Mouse (Mus musculus) heart, adult 11 months (tissue): ENCODE results near the gene Zfp667.

Source experiments
- DNase-seq: peaks from one replicate; pipeline ENCODE4 v3.0.0; 2022

Zfp667 gene

GRCm38 (mm10) chr7:6330458-6331232 lies 44.3 kb downstream of the Zfp667 start:
- DNase-seq: peak; percentile 87

GRCm38 (mm10) chr7:6331233-6331956 lies 45.0 kb downstream of the Zfp667 start, which contains the start of gene Zfp583:
Gene Zfp583 (minus strand): TSS chr7:6331285.
- peak; percentile 99 for DNase-seq

- peak; percentile 66 for DNase-seq
These were observed 53.5 kb downstream of the Zfp667 start for GRCm38 (mm10) chr7:6339865-6340264.

GRCm38 (mm10) chr7:6343501-6344071 lies 57.2 kb downstream of the Zfp667 start, which contains the start of gene Gm3854:
Gene Gm3854 (plus strand): TSS chr7:6343759.
- peak; percentile 95 for DNase-seq

GRCm38 (mm10) chr7:6344124-6344523 lies 57.7 kb downstream of the Zfp667 start:
- no peak for DNase-seq
